Mouse (Mus musculus) macrophage (primary cell): ENCODE measurements around the gene Cpne6. TPM values are rescaled to one million over a fixed set of nuclear protein-coding genes. Genes with fewer than 3 reads are reported as not detected.
A peak's percentile ranks its signal among the peaks of the same experiment; 100 is the strongest.

Experiments
- H3K27ac ChIP-seq: fragments of 350-480 bp; formaldehyde crosslinking; 2 replicates; pipeline ENCODE4 v1.9.0; 2021
- H3K36me3 ChIP-seq: fragments of 350-480 bp; formaldehyde crosslinking; 2 replicates; pipeline ENCODE4 v1.9.0; 2021; ENCODE audit errors: inconsistent target
- H3K4me3 ChIP-seq: fragments of 350-480 bp; formaldehyde crosslinking; 2 replicates; pipeline ENCODE4 v1.9.0; 2021; ENCODE audit errors: inconsistent target
- H3K79me2 ChIP-seq: fragments of 350-480 bp; formaldehyde crosslinking; 2 replicates; pipeline ENCODE4 v1.9.0; 2021; ENCODE audit errors: inconsistent target
- WGBS: methylation state at CpG from one replicate; pipeline ENCODE4 v1.1.7; 2026; ENCODE audit warnings: inconsistent platforms; ENCODE audit not compliant: missing documents; 5-methylcytosine and 5-hydroxymethylcytosine counted together
- polyA plus RNA-seq: library from polyadenylated mRNA; stranded (reverse); fragments of 250-400 nt; gene quantifications from 3 replicates; pipeline ENCODE4 v1.2.4, GENCODE M21; 2018; ENCODE audit warnings: inconsistent platforms

The Cpne6 gene
- polyA plus RNA-seq, 1 experiment from 2014 or later = not detected

DNA sequence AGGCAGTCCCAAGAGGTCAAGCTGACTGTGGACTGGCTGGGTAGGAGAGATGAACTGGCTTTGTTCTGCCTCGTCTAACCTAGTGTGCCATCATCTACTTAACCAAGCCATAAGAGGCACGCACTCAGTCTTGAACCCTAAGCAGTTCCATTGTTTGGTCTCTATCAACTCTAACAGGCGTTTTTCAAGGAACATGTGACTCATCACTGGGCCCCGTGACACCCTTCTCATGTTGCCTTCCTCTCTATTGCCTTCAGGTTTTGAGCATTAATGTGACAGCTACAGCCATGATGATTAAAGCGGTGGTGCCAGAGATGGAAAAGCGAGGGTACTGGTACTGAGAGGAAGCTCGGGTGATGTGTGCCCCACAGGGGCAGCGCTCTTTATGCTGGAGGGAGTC is 23.4 kb upstream of the Cpne6 start:
- Histone ChIP-seq H3K79me2 (no peaks in the 10 kb centered on the region), H3K27ac (no peak overlapping the region), H3K4me3 (no peak overlapping the region), H3K36me3 (no peaks in the 10 kb centered on the region)
- WGBS = 96% methylated on average over 8 of the region's 8 CpGs

GRCm38 (mm10) chr14:55490361-55491201 is 19.7 kb upstream of the Cpne6 start, which contains the start of gene Carmil3:
Gene Carmil3, plus strand, starts transcription at chr14:55490651.
- no peaks in the 10 kb centered on the region for H3K79me2 ChIP-seq
- WGBS = 4% methylated on average over 62 of the region's 68 CpGs
- no peak within 1 kb of the TSS for H3K27ac ChIP-seq
- peak within 1 kb of the TSS; percentile 5; the same call in 1 of the 2 replicates for H3K4me3 ChIP-seq
- H3K36me3 ChIP-seq = no peaks in the 10 kb centered on the region

- whole genome bisulfite sequencing = 4% methylated on average over 19 of the region's 30 CpGs
- Histone ChIP-seq H3K36me3 (no peaks in the 10 kb centered on the region), H3K4me3 (peak overlapping the region; percentile 5; the same call in 1 of the 2 replicates), H3K79me2 (no peaks in the 10 kb centered on the region), H3K27ac (no peak overlapping the region)
These were observed 18.9 kb upstream of the Cpne6 start for GRCm38 (mm10) chr14:55491291-55491833.

DNA sequence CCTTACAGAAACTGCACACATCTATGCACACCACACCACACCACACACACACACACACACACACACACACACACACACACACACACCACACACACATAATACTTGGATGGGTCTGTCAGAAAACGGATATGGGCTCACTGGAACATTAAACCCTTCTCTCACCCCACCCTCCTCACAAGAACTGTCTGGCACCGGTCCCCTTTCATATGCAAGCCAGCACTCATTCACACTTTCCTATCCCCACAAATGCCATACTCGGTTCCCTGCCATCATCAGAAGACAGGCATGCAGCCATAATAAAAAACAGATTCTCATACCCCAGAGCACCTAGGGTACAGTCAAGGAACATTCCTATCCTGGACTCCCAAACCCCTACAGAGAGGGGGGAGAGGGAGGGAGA is 18.1 kb upstream of the Cpne6 start:
- H3K4me3 ChIP-seq = no peak overlapping the region
- H3K36me3 ChIP-seq = no peaks in the 10 kb centered on the region
- WGBS = 47% methylated on average over 2 of the region's 3 CpGs
- no peaks in the 10 kb centered on the region for H3K79me2 ChIP-seq
- no peak overlapping the region for H3K27ac ChIP-seq

- no peak overlapping the region for H3K27ac ChIP-seq
- no peaks in the 10 kb centered on the region for H3K36me3 ChIP-seq
- H3K4me3 ChIP-seq = no peak overlapping the region
- whole genome bisulfite sequencing = 83% methylated on average over 13 of the region's 20 CpGs
- no peaks in the 10 kb centered on the region for H3K79me2 ChIP-seq
These were observed 14.6 kb upstream of the Cpne6 start for GRCm38 (mm10) chr14:55495509-55496240.

DNA sequence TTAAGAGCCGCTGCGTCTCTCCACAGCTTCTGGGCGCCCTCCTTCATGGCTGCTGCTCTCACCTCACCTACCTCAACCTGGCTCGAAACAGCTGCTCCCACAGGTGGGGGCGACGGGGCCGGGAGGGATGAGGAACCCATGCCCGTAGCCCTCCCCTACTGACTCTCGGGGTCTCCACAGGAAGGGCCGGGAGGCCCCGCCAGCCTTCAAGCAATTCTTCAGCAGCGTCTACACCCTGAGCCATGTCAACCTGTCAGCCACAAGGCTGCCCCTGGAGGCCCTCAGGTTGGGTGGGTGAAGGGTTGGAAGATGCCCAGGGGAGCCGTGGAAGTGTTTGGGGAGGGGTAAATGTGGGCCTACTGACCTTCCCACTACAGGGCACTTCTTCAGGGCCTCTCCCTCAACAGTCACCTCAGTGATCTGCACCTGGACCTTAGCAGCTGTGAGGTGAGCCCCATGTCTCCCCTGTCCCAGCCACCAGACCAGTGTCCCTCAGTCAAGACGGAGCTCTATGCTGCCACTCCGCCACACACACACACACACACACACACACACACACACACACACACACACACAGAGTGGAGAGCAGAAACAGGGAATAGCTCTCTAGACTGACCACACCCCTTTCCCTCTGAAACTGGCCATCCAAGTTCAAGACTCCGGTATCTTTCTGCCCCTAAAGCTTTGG is 13.3 kb upstream of the Cpne6 start:
- H3K79me2 ChIP-seq = no peaks in the 10 kb centered on the region
- 78% methylated on average over 12 of the region's 16 CpGs for WGBS
- H3K4me3 ChIP-seq = no peak overlapping the region
- no peak overlapping the region for H3K27ac ChIP-seq
- no peaks in the 10 kb centered on the region for H3K36me3 ChIP-seq

DNA sequence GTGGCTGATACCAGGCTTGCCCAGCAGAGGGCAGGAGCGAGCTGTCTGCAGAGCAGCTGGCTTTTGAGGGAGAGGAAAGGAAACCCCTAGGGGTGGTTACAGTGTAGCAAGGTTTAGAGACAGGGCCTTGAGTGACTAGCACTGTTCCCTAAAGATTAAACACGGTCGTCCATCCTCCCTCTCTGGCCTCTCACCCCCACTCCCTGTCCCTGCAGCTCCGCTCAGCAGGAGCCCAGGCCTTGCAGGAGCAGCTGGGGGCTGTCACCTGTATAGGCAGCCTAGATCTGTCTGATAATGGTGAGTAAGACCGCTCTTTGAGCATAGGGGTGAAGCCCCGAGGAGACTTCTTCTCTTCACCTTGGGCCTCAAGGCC is 12.8 kb upstream of the Cpne6 start:
- Histone ChIP-seq H3K27ac (no peak overlapping the region), H3K4me3 (no peak overlapping the region), H3K79me2 (no peaks in the 10 kb centered on the region), H3K36me3 (no peaks in the 10 kb centered on the region)
- 42% methylated on average over 6 of the region's 6 CpGs for WGBS

DNA sequence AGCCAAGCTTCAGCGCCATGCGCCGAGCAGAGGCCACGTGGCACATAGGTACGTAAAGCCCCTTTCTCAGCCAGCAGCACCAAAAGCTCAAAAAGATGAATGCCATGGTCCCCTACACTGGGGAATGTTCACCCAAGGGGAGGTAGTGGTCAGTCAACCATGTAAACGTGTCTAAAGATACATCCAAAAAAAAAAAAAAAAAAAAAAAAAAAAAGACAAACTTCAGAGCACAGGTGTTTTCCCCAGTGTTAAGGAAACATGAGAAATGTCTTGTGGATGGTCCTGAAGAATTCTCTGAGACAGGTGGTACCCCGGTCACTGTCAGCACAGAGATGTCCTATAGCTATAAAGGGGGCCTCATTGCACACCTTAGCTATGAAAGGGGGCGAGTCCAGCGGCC is 4.6 kb upstream of the Cpne6 start:
- 92% methylated on average over 8 of the region's 9 CpGs for WGBS
- Histone ChIP-seq H3K4me3 (no peak overlapping the region), H3K27ac (no peak overlapping the region), H3K79me2 (no peaks in the 10 kb centered on the region), H3K36me3 (no peaks in the 10 kb centered on the region)

- Histone ChIP-seq H3K4me3 (no peak overlapping the region), H3K36me3 (no peaks in the 10 kb centered on the region), H3K79me2 (no peaks in the 10 kb centered on the region), H3K27ac (no peak overlapping the region)
- 67% methylated on average over 7 of the region's 7 CpGs for WGBS
These were observed 2.4 kb upstream of the Cpne6 start for GRCm38 (mm10) chr14:55507801-55508200.

DNA sequence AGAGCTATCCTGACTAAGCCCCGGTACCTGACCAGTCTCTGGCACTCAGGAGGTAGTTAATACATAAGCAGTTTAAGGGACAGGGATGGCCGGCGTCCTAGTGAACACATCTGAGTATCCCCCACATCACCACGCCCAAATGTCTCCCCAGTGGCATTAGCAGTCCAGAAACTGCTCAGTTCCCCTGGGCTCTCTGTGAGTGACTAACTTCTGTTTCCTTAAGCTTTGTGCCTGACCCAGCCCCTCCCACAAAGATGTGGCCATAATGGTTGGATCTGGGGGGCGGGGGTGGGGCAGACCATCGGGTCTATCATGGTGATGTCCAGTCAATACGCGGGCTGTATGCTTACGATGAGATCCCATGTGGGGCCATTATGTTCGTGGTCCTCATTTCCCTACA is 705 bp upstream of the Cpne6 start:
- WGBS = 86% methylated on average over 10 of the region's 10 CpGs
- Histone ChIP-seq H3K27ac (no peak overlapping the region), H3K4me3 (no peak overlapping the region), H3K36me3 (no peaks in the 10 kb centered on the region), H3K79me2 (no peaks in the 10 kb centered on the region)

DNA sequence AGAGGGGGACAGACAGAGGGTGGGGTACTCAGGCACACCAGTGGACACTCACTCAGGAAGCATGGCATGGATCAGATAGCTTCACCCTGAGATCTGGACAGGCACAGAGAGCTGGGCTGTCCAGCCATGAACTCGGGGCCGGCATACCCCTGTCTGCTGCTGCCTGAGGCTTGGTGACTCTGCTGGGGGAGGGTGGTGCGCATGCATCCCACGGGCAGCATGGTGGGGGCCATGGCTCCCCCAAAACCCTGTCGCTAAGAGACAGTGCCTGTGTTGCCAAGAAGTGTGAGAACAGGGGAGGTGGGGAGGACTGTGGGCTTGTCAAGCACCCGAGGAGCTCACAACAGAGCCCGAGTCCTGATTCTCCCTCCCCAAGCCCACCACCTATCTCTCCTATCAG is 792 bp downstream of the Cpne6 start:
- Histone ChIP-seq H3K27ac (no peak overlapping the region), H3K4me3 (no peak overlapping the region), H3K36me3 (no peaks in the 10 kb centered on the region), H3K79me2 (no peaks in the 10 kb centered on the region)
- 67% methylated on average over 7 of the region's 7 CpGs for WGBS

GRCm38 (mm10) chr14:55513927-55514326 is 3.7 kb downstream of the Cpne6 start:
- WGBS = 68% methylated on average over 10 of the region's 10 CpGs
- no peak overlapping the region for H3K4me3 ChIP-seq
- no peaks in the 10 kb centered on the region for H3K79me2 ChIP-seq
- no peaks in the 10 kb centered on the region for H3K36me3 ChIP-seq
- H3K27ac ChIP-seq = no peak overlapping the region

GRCm38 (mm10) chr14:55515846-55516245 is 5.6 kb downstream of the Cpne6 start:
- WGBS = 98% methylated on average over 4 of the region's 4 CpGs
- Histone ChIP-seq H3K79me2 (no peaks in the 10 kb centered on the region), H3K4me3 (no peak overlapping the region), H3K27ac (no peak overlapping the region), H3K36me3 (no peaks in the 10 kb centered on the region)

DNA sequence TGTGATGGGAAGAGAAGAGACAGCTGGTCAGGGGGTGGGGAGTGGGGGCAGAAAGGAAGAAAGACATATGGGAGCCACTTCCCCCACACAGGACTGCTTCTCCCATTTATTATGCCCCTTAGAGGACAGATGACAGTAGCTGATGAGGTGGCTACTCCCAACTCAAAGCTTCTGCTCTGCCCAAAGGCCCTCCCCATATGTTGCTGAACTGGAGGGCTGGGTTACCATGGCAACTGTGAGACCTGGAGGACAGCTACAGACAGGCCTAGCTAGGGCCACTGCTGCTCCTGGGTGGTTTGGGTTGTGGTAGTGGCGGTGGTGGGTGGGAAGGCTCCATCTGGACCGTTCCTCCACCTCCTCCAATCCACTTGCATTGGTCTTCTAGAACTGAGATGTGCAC is 8.7 kb downstream of the Cpne6 start:
- Histone ChIP-seq H3K36me3 (no peaks in the 10 kb centered on the region), H3K79me2 (no peaks in the 10 kb centered on the region), H3K4me3 (no peak overlapping the region), H3K27ac (no peak overlapping the region)
- WGBS = 83% methylated on average over 2 of the region's 2 CpGs
